In genomic region chr13:34653391-34653790, GRCm38 (mm10) we compare ENCODE assay signal across 8 mouse cellular contexts. TPM values are rescaled to one million over a fixed set of nuclear protein-coding genes. Genes with fewer than 3 reads are reported as not detected.
DNase-seq lines count a peak whose midpoint lies in the region; ATAC-seq and TF ChIP-seq lines count a peak whose summit lies in the region.

Gene Pxdc1 (minus strand): TSS chr13:34653486.

- peak within 1 kb of the TSS; percentile 66 for H3K4me3 ChIP-seq in ES-Bruce4 (ENCODE audit: low read depth, low read length)
- peak within 1 kb of the TSS; percentile 59 for H3K4me3 ChIP-seq in bone marrow, adult 2 months (replicated peaks; ENCODE audit: control insufficient read depth, low read depth, low read length)
- H3K4me3 ChIP-seq in liver, embryonic 14.5 days (ENCODE audit: insufficient read depth in 1 of 2, low read depth in 2 of 2, low read length in 2 of 2): peak within 1 kb of the TSS; percentile 58 to 62
- peak within 1 kb of the TSS; percentile 57 for H3K4me3 ChIP-seq in neural tube, embryonic 15.5 days (replicated peaks)

- TF ChIP-seq CTCF in ES-Bruce4 (IDR thresholded peaks at IDR 0.05; ENCODE audit: low read depth, low read length): no peak
- no peak for TF ChIP-seq CTCF in bone marrow, adult 2 months (IDR thresholded peaks at IDR 0.05; ENCODE audit: control insufficient read depth, insufficient read depth, low read length)
- TF ChIP-seq CTCF in liver, embryonic 14.5 days (IDR thresholded peaks at IDR 0.05; ENCODE audit: low read depth): peak; percentile 23; the same call in 1 of the 2 replicates

- WGBS in bone marrow, adult 2 months: 39% methylated on average over 9 of the region's 9 CpGs
- whole genome bisulfite sequencing in liver, embryonic 14.5 days (ENCODE audit: insufficient replicate concordance): 6% methylated on average over 9 of the region's 9 CpGs
- WGBS in neural tube, embryonic 15.5 days: 4% methylated on average over 9 of the region's 9 CpGs

- H3K9ac ChIP-seq in ES-Bruce4 (ENCODE audit: low read depth, poor library complexity, severe bottlenecking): peak within 1 kb of the TSS; percentile 50
- peak within 1 kb of the TSS; percentile 44 for H3K9ac ChIP-seq in liver, embryonic 14.5 days (replicated peaks)
- H3K9ac ChIP-seq in neural tube, embryonic 15.5 days (replicated peaks): peak within 1 kb of the TSS; percentile 52

- no peaks in the 10 kb centered on the region for H3K9me3 ChIP-seq in ES-Bruce4 (replicated peaks; ENCODE audit: control insufficient read depth, insufficient read depth, low read length, poor library complexity, severe bottlenecking)
- H3K9me3 ChIP-seq in liver, embryonic 14.5 days (ENCODE audit: control insufficient read depth, low read length): no peaks in the 10 kb centered on the region
- H3K9me3 ChIP-seq in neural tube, embryonic 15.5 days (replicated peaks): no peaks in the 10 kb centered on the region

- peak; percentile 46; the same call in 1 of the 2 replicates for ATAC-seq in liver, embryonic 14.5 days (ENCODE audit: insufficient read depth)
- no peak for ATAC-seq in neural tube, embryonic 15.5 days (ENCODE audit: low FRiP score)

- H3K27ac ChIP-seq in ES-Bruce4 (ENCODE audit: insufficient read depth, low read length): no peak within 1 kb of the TSS
- H3K27ac ChIP-seq in bone marrow, adult 2 months (ENCODE audit: control insufficient read depth, insufficient read depth, low read depth, low read length, poor library complexity): peak within 1 kb of the TSS; percentile 79
- H3K27ac ChIP-seq in liver, embryonic 14.5 days: peak within 1 kb of the TSS; percentile 48
- peak within 1 kb of the TSS; percentile 52; the same call in 1 of the 2 replicates for H3K27ac ChIP-seq in neural tube, embryonic 15.5 days (replicated peaks)

- no peaks in the 10 kb centered on the region for H3K36me3 ChIP-seq in ES-Bruce4 (ENCODE audit: control insufficient read depth, insufficient read depth, low read length, poor library complexity, severe bottlenecking)
- H3K36me3 ChIP-seq in liver, embryonic 14.5 days (replicated peaks; ENCODE audit: control insufficient read depth, insufficient read depth, low read depth): no peaks in the 10 kb centered on the region
- H3K36me3 ChIP-seq in neural tube, embryonic 15.5 days: no peaks in the 10 kb centered on the region

- H3K4me1 ChIP-seq in ES-Bruce4 (ENCODE audit: control insufficient read depth, insufficient read depth, low read length): no peaks in the 10 kb centered on the region
- H3K4me1 ChIP-seq in bone marrow, adult 2 months (ENCODE audit: control insufficient read depth, insufficient read depth, low read length): no peaks in the 10 kb centered on the region
- peaks cover 0 to 3% of the 10 kb centered on the region in 2 experiments; a peak in 2 of 4 replicates for H3K4me1 ChIP-seq in liver, embryonic 14.5 days (replicated peaks; ENCODE audit: control insufficient read depth in 2 of 2, insufficient read depth in 2 of 2, low read length in 1 of 2)
- H3K4me1 ChIP-seq in neural tube, embryonic 15.5 days: peaks cover 34% of the 10 kb centered on the region

- H3K27me3 ChIP-seq in ES-Bruce4 (ENCODE audit: control insufficient read depth, insufficient read depth, low read length, poor library complexity, severe bottlenecking): peaks cover 9% of the 10 kb centered on the region; the same call in 1 of the 2 replicates
- peaks cover 42% of the 10 kb centered on the region for H3K27me3 ChIP-seq in liver, embryonic 14.5 days (ENCODE audit: control insufficient read depth, insufficient read depth, low read length)
- H3K27me3 ChIP-seq in neural tube, embryonic 15.5 days (replicated peaks): peaks cover 40% of the 10 kb centered on the region

- TF ChIP-seq EP300 in ES-Bruce4 (IDR thresholded peaks at IDR 0.05; ENCODE audit: insufficient read depth, low read depth, low read length): no peak
- TF ChIP-seq EP300 in liver, embryonic 14.5 days (IDR thresholded peaks at IDR 0.05; ENCODE audit: low read depth): no peak

- peak within 1 kb of the TSS; percentile 58 for H3K4me2 ChIP-seq in liver, embryonic 14.5 days (ENCODE audit: low read depth)
- H3K4me2 ChIP-seq in neural tube, embryonic 15.5 days: peak within 1 kb of the TSS; percentile 98

- DNase-seq in heart, adult 11 months: peak; percentile 96
- peak; percentile 31 for DNase-seq in kidney, adult 11 months
- DNase-seq in liver, embryonic 14.5 days (ENCODE audit: low read depth in 3 of 3, low spot score in 3 of 3): no peak
- no peak for DNase-seq in frontal cortex, postnatal 25 days (ENCODE audit: low spot score in 2 of 2)
- DNase-seq in left cerebral cortex, adult 18-20 months (ENCODE audit: low spot score in 2 of 2): no peak

- TF ChIP-seq POLR2A in ES-Bruce4 (IDR thresholded peaks at IDR 0.05; ENCODE audit: insufficient read depth, low read length): no peak
- TF ChIP-seq POLR2A in bone marrow, adult 2 months (IDR thresholded peaks at IDR 0.05; ENCODE audit: borderline replicate concordance, control insufficient read depth, low read depth, low read length): no peak

RNA-seq across cellular contexts. Expression of gene Pxdc1, which starts in this region (rescaled TPM):
- 10.6 and 11.0 TPM in 2 replicates for polyA plus RNA-seq in ES-Bruce4 (2011; ENCODE audit: insufficient read depth, insufficient read length, low read depth, missing spikeins)
- 0.86 and 5.0 TPM in 2 replicates for polyA plus RNA-seq in bone marrow, adult 2 months (2011; ENCODE audit: insufficient read depth, insufficient read length, low replicate concordance, missing spikeins)
- polyA plus RNA-seq in liver, embryonic 14.5 days (2012; rRNA removed): 7.9 and 9.3 TPM in 2 replicates
- polyA plus RNA-seq in liver, embryonic 14.5 days (2014; fragmentation: Nextera tagmentation; extraction: Ambion mirVana): 8.1 and 10.4 TPM in 2 replicates
- polyA plus RNA-seq in neural tube, embryonic 15.5 days (2015; fragmentation: Nextera tagmentation; extraction: Ambion mirVana): 8.9 and 9.8 TPM in 2 replicates
- total RNA-seq in left cerebral cortex, adult 18-20 months (2021): 1 to 10 TPM; 5.1 to 7.9 TPM

Comparison
In these comparisons a context has a peak if more than half of its experiments do, and no peak if none do; other contexts are left out.
1. DNase-seq: peak in heart, adult 11 months (single experiment) and kidney, adult 11 months (single experiment); none in liver, embryonic 14.5 days (0 of 3), frontal cortex, postnatal 25 days (0 of 2) and left cerebral cortex, adult 18-20 months (0 of 2).
2. Peak in every context shown above with its lines, with median percentiles within 50 percentile points of each other: H3K4me3 ChIP-seq and H3K9ac ChIP-seq.